Mouse (Mus musculus) small intestine, adult 2 months (tissue): Measurements from ENCODE around the gene Rere.

ENCODE experiments used
- CTCF ChIP-seq: fragments of 200-500 bp; IDR thresholded peaks from 2 replicates; pipeline ENCODE4 v1.5.1; 2012; ENCODE audit warnings: low read depth, mild to moderate bottlenecking, control low read depth, inconsistent platforms, low read length, moderate library complexity, mixed read lengths; ENCODE audit not compliant: insufficient replicate concordance, insufficient read length; ENCODE audit errors: extremely low read depth
- POLR2A ChIP-seq: fragments of 200-500 bp; IDR thresholded peaks from 2 replicates; pipeline ENCODE4 v1.6.1; 2012; ENCODE audit warnings: low read depth, mild to moderate bottlenecking, control low read depth, inconsistent platforms, low read length, moderate library complexity

DNA sequence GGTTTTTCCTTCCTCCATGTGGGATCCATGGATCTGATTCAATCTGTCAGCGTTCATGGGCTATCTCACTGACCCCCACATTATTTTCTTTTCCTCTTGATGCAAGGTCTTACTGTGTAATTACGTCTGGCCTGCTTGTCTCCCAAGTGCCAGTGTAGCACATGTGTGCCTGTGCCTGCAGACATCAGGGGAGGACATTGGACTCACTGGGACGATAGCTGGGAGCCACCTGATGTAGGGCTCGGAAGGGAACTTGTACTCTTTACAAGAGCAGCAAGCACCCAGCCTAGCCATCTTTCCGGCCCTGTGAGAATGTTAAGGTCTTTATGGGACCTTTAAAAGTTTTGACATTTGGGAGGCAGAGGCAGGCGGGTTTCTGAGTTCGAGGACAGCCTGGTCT is 13.4 kb downstream of the Rere start:
- TF ChIP-seq CTCF (no peak), POLR2A (no peak)
